Mouse (Mus musculus) gastrocnemius, postnatal 36 days (tissue): ENCODE results near the gene 4931428L18Rik. TPM values are rescaled to one million over a fixed set of nuclear protein-coding genes. Genes with fewer than 3 reads are reported as not detected.
A peak's percentile ranks its signal among the peaks of the same experiment; 100 is the strongest.

Experiments
- DNase-seq, 2 experiments: peaks; one replicate each; pipeline ENCODE4 v3.0.0; 2022
- intact Hi-C: fragments of 180-260 bp; cut with DNase I; formaldehyde crosslinking; loops from one replicate; pipeline ENCODE4 v1.15.1; 2025
- total RNA-seq, 2 experiments: library from RNA; stranded (reverse); gene quantifications; 2 replicates each; pipeline ENCODE4 v1.2.3; 2021

Gene 4931428L18Rik
- total RNA-seq, 2 experiments from 2014 or later: not detected

- DNase-seq: peak in 1 of 2 experiments; percentile 28
Observed at GRCm38 (mm10) chr1:31153793-31154349, 68.6 kb downstream of the 4931428L18Rik start.

GRCm38 (mm10) chr1:31152799-31153426 lies 69.6 kb downstream of the 4931428L18Rik start:
- intact Hi-C loops: no loop called here

More at GRCm38 (mm10) chr1:31153793-31154349, 68.6 kb downstream of the 4931428L18Rik start:
- intact Hi-C loops: loop anchor here (1.0 kb wide), 1 partner anchor 376 kb away; no protein-coding TSS in a partner anchor

GRCm38 (mm10) chr1:31150546-31150945 lies 71.9 kb downstream of the 4931428L18Rik start:
- intact Hi-C loops: no loop called here
- no peak for DNase-seq

More at GRCm38 (mm10) chr1:31152799-31153426, 69.6 kb downstream of the 4931428L18Rik start:
- DNase-seq: no peak

GRCm38 (mm10) chr1:31149671-31150070 lies 72.8 kb downstream of the 4931428L18Rik start:
- intact Hi-C loops: no loop called here
- DNase-seq: no peak

GRCm38 (mm10) chr1:31143571-31143970 lies 78.9 kb downstream of the 4931428L18Rik start:
- intact Hi-C loops: no loop called here

GRCm38 (mm10) chr1:31142288-31143094 lies 80.0 kb downstream of the 4931428L18Rik start:
- no peak for DNase-seq
- intact Hi-C loops: no loop called here

More at GRCm38 (mm10) chr1:31143571-31143970, 78.9 kb downstream of the 4931428L18Rik start:
- no peak for DNase-seq

- no peak for DNase-seq
- intact Hi-C loops: no loop called here
Observed at GRCm38 (mm10) chr1:31138387-31138786, 84.1 kb downstream of the 4931428L18Rik start.

GRCm38 (mm10) chr1:31113466-31113865 lies 109.0 kb downstream of the 4931428L18Rik start:
- intact Hi-C loops: no loop called here
- DNase-seq: no peak

GRCm38 (mm10) chr1:31107961-31108360 lies 114.5 kb downstream of the 4931428L18Rik start:
- no peak for DNase-seq
- intact Hi-C loops: no loop called here

GRCm38 (mm10) chr1:31102863-31103657 lies 119.4 kb downstream of the 4931428L18Rik start:
- intact Hi-C loops: no loop called here
- DNase-seq: no peak

GRCm38 (mm10) chr1:31102280-31102679 lies 120.2 kb downstream of the 4931428L18Rik start:
- DNase-seq: no peak
- intact Hi-C loops: no loop called here

- DNase-seq: no peak
- intact Hi-C loops: no loop called here
Observed at GRCm38 (mm10) chr1:31097208-31097607, 125.3 kb downstream of the 4931428L18Rik start.

- intact Hi-C loops: no loop called here
Observed at GRCm38 (mm10) chr1:31096466-31096793, 126.1 kb downstream of the 4931428L18Rik start.

GRCm38 (mm10) chr1:31095706-31096465 lies 126.6 kb downstream of the 4931428L18Rik start:
- no peak for DNase-seq
- intact Hi-C loops: no loop called here

More at GRCm38 (mm10) chr1:31096466-31096793, 126.1 kb downstream of the 4931428L18Rik start:
- DNase-seq: no peak

- no peak for DNase-seq
- intact Hi-C loops: no loop called here
Observed at GRCm38 (mm10) chr1:31094792-31095191, 127.7 kb downstream of the 4931428L18Rik start.

GRCm38 (mm10) chr1:31093939-31094338 lies 128.5 kb downstream of the 4931428L18Rik start:
- DNase-seq: no peak
- intact Hi-C loops: no loop called here

GRCm38 (mm10) chr1:31088686-31089085 lies 133.8 kb downstream of the 4931428L18Rik start:
- no peak for DNase-seq
- intact Hi-C loops: no loop called here

GRCm38 (mm10) chr1:31072523-31073370 lies 149.7 kb downstream of the 4931428L18Rik start:
- no peak for DNase-seq
- intact Hi-C loops: no loop called here

GRCm38 (mm10) chr1:31071209-31071608 lies 151.3 kb downstream of the 4931428L18Rik start:
- intact Hi-C loops: no loop called here
- DNase-seq: no peak
